Mouse (Mus musculus): Measurements from ENCODE around the gene Hdac7. TPM values are rescaled to one million over a fixed set of nuclear protein-coding genes. Genes with fewer than 3 reads are reported as not detected.

Gene Hdac7
- polyA plus RNA-seq, 2 experiments = 36.5 to 79.3 TPM

DNA sequence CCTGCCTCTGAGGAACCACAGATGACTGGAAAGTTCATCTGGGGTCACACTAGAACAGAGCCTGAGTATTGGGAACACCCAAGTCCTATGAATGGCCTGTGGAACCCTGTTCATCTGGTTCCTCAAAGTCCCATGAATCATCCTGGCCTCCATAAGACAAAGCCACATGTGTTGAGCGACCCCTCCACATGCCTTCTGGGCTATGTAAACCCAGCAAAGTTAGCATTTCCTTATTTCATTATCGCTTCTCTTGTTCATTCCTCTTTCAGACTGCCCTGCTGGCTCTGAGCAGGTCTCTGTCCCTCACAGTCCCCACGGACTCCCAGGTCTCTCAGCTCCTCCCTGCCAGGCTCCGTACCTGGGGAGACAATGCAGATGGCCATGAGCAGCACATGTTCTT, 14.1 kb upstream of the Hdac7 start:
- DNase-seq (ENCODE audit: low spot score) = no peak
- Histone ChIP-seq H3K36me3 (ENCODE audit: control insufficient read depth, insufficient read depth, low read length) (no peaks in the 10 kb centered on the region), H3K4me3 (replicated peaks; ENCODE audit: low read length) (no peak overlapping the region), H3K9ac (ENCODE audit: low read depth, low read length, severe bottlenecking) (no peak overlapping the region), H3K9me3 (ENCODE audit: control insufficient read depth, low read length) (no peaks in the 10 kb centered on the region), H3K27me3 (ENCODE audit: control insufficient read depth, insufficient read depth, low read length) (no peaks in the 10 kb centered on the region), H3K4me1 (ENCODE audit: control insufficient read depth, insufficient read depth, low read length) (no peaks in the 10 kb centered on the region), H3K27ac (replicated peaks; ENCODE audit: low read depth, low read length) (no peak overlapping the region), H3K4me2 (replicated peaks; ENCODE audit: low read depth, low read length, severe bottlenecking) (no peak overlapping the region)
- no peak for TF ChIP-seq POLR2A (IDR thresholded peaks at IDR 0.05; ENCODE audit: borderline replicate concordance, extremely low read depth, insufficient read depth, insufficient read length)
- ATAC-seq (ENCODE audit: low FRiP score, low read depth) = no peak
- whole genome bisulfite sequencing = 82% methylated on average over 4 of the region's 4 CpGs

DNA sequence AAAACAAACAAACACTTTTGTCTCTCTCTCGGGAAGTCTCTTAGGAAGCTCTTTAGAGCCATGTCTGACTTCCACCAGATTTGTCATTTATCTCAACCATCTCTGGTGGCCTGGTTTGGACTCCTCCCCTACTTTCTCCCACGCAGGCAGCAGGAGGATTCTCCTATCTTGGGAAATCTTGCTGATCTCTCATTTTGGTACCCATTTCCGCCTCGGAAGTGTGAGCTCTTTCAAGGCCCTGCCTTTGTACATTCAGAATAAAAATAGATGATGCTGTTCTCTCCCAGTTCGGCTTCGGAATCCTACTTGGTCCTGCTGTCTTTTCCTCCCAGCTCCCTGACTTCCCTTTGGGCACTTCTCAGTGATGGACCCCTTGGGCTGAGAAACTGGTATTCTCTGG, 10.2 kb upstream of the Hdac7 start:
- Histone ChIP-seq H3K9me3 (ENCODE audit: control insufficient read depth, low read length) (no peaks in the 10 kb centered on the region), H3K9ac (ENCODE audit: low read depth, low read length, severe bottlenecking) (no peak overlapping the region), H3K27ac (replicated peaks; ENCODE audit: low read depth, low read length) (no peak overlapping the region), H3K27me3 (ENCODE audit: control insufficient read depth, insufficient read depth, low read length) (no peaks in the 10 kb centered on the region), H3K4me2 (replicated peaks; ENCODE audit: low read depth, low read length, severe bottlenecking) (no peak overlapping the region), H3K4me1 (ENCODE audit: control insufficient read depth, insufficient read depth, low read length) (no peaks in the 10 kb centered on the region), H3K4me3 (replicated peaks; ENCODE audit: low read length) (no peak overlapping the region), H3K36me3 (ENCODE audit: control insufficient read depth, insufficient read depth, low read length) (no peaks in the 10 kb centered on the region)
- WGBS = 57% methylated on average over 6 of the region's 6 CpGs
- TF ChIP-seq POLR2A (IDR thresholded peaks at IDR 0.05; ENCODE audit: borderline replicate concordance, extremely low read depth, insufficient read depth, insufficient read length) = no peak
- ATAC-seq (ENCODE audit: low FRiP score, low read depth) = no peak
- DNase-seq (ENCODE audit: low spot score) = no peak

DNA sequence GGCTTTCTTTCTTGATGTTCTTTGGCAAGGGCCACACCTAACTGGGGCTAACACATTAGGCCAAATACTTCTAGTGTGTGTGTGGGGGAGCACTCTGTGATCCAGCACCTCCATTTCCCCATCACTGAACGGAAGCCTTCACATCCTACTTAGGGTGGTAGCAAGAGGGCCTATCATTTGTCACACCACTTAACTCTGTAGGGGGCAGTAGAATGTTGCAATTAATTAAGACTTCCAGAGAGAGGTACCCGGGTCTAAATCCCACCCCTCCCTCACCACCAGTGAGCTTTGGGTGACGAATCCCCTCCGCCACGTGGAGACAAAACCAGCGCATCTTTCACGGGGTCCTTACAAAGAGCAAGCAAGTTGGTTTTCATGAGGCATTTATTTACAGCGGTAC, 9.8 kb upstream of the Hdac7 start:
- H3K4me3 ChIP-seq (replicated peaks; ENCODE audit: low read length) = no peak overlapping the region
- no peak overlapping the region for H3K4me2 ChIP-seq (replicated peaks; ENCODE audit: low read depth, low read length, severe bottlenecking)
- DNase-seq (ENCODE audit: low spot score) (no peak), ATAC-seq (ENCODE audit: low FRiP score, low read depth) (no peak)
- H3K9me3 ChIP-seq (ENCODE audit: control insufficient read depth, low read length) = no peaks in the 10 kb centered on the region
- H3K36me3 ChIP-seq (ENCODE audit: control insufficient read depth, insufficient read depth, low read length) = no peaks in the 10 kb centered on the region
- H3K27ac ChIP-seq (replicated peaks; ENCODE audit: low read depth, low read length) = no peak overlapping the region
- no peaks in the 10 kb centered on the region for H3K4me1 ChIP-seq (ENCODE audit: control insufficient read depth, insufficient read depth, low read length)
- no peak for TF ChIP-seq POLR2A (IDR thresholded peaks at IDR 0.05; ENCODE audit: borderline replicate concordance, extremely low read depth, insufficient read depth, insufficient read length)
- no peaks in the 10 kb centered on the region for H3K27me3 ChIP-seq (ENCODE audit: control insufficient read depth, insufficient read depth, low read length)
- WGBS = 48% methylated on average over 8 of the region's 8 CpGs
- H3K9ac ChIP-seq (ENCODE audit: low read depth, low read length, severe bottlenecking) = no peak overlapping the region

DNA sequence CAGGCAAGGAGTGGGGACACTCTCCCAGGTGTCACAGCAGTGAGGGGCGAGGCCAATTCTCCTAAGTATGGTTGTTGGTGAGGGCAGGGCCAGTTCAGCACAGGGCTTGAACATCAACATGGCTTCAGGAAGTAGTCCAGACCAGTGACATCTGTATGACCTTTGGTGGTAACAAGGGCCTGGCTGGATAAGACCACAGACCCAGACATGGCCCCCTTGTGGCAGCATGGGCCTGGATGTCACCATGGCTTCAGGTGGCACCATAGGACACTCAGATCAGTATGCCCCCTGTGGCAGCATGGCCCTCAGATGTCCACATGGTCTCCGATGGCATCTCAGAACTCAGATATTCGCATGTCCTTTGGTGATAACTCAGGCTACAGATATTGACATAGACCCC, 8.0 kb upstream of the Hdac7 start:
- Histone ChIP-seq H3K9ac (ENCODE audit: low read depth, low read length, severe bottlenecking) (no peak overlapping the region), H3K9me3 (ENCODE audit: control insufficient read depth, low read length) (no peaks in the 10 kb centered on the region), H3K27me3 (ENCODE audit: control insufficient read depth, insufficient read depth, low read length) (no peaks in the 10 kb centered on the region), H3K36me3 (ENCODE audit: control insufficient read depth, insufficient read depth, low read length) (no peaks in the 10 kb centered on the region), H3K4me2 (replicated peaks; ENCODE audit: low read depth, low read length, severe bottlenecking) (no peak overlapping the region), H3K4me1 (ENCODE audit: control insufficient read depth, insufficient read depth, low read length) (no peaks in the 10 kb centered on the region), H3K4me3 (replicated peaks; ENCODE audit: low read length) (no peak overlapping the region), H3K27ac (replicated peaks; ENCODE audit: low read depth, low read length) (no peak overlapping the region)
- WGBS = 84% methylated on average over 3 of the region's 3 CpGs
- DNase-seq (ENCODE audit: low spot score) (no peak), ATAC-seq (ENCODE audit: low FRiP score, low read depth) (no peak)
- TF ChIP-seq POLR2A (IDR thresholded peaks at IDR 0.05; ENCODE audit: borderline replicate concordance, extremely low read depth, insufficient read depth, insufficient read length) = no peak

DNA sequence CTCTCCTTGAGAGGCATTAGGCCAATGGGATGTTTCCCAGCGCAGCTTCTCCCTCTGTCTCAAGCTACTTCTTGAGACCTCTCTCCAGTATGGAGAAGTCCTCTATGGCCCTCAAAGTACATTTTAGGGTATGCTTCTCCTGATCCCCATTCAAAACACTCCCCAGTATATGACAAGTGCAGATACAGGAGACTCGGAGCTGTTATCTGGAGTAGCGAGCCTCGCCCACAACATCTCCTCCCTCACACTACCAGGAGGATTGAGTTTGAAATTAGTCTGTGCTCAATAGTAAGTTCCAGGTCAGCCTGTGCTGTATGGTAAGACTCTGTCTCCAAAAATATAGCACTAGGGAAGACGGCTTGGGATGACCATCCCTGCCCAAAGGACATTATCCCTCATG, 6.7 kb upstream of the Hdac7 start:
- Histone ChIP-seq H3K4me1 (ENCODE audit: control insufficient read depth, insufficient read depth, low read length) (no peaks in the 10 kb centered on the region), H3K27me3 (ENCODE audit: control insufficient read depth, insufficient read depth, low read length) (no peaks in the 10 kb centered on the region), H3K27ac (replicated peaks; ENCODE audit: low read depth, low read length) (no peak overlapping the region), H3K9me3 (ENCODE audit: control insufficient read depth, low read length) (no peaks in the 10 kb centered on the region), H3K4me3 (replicated peaks; ENCODE audit: low read length) (no peak overlapping the region), H3K9ac (ENCODE audit: low read depth, low read length, severe bottlenecking) (no peak overlapping the region), H3K4me2 (replicated peaks; ENCODE audit: low read depth, low read length, severe bottlenecking) (no peak overlapping the region), H3K36me3 (ENCODE audit: control insufficient read depth, insufficient read depth, low read length) (no peaks in the 10 kb centered on the region)
- no peak for ATAC-seq (ENCODE audit: low FRiP score, low read depth)
- no peak for TF ChIP-seq POLR2A (IDR thresholded peaks at IDR 0.05; ENCODE audit: borderline replicate concordance, extremely low read depth, insufficient read depth, insufficient read length)
- 81% methylated on average over 5 of the region's 5 CpGs for WGBS
- no peak for DNase-seq (ENCODE audit: low spot score)

DNA sequence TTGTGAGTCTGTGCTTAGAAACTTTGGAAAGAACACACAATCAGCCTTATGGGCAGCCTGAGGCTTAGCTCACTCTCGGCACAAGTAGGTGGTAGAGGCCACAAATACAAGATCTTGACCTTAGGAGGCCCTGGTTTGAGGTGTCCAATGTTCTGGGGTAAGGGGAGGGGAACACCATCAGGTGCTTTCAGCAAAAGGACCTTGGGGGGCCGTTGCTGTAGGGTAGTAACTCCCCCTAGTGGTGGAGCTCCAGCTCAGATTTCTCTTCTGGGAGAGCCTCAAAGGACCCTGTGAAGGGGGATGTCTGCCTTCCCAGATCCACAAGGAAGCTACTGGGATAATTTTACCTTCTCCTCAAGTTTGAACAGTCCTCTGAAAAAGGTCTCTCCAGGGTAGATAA, 6.1 kb upstream of the Hdac7 start:
- ATAC-seq (ENCODE audit: low FRiP score, low read depth) = no peak

More for the DNA sequence above, 6.1 kb upstream of the Hdac7 start:
- no peaks in the 10 kb centered on the region for H3K36me3 ChIP-seq (ENCODE audit: control insufficient read depth, insufficient read depth, low read length)
- H3K9ac ChIP-seq (ENCODE audit: low read depth, low read length, severe bottlenecking) = no peak overlapping the region
- no peak for TF ChIP-seq POLR2A (IDR thresholded peaks at IDR 0.05; ENCODE audit: borderline replicate concordance, extremely low read depth, insufficient read depth, insufficient read length)
- no peaks in the 10 kb centered on the region for H3K4me1 ChIP-seq (ENCODE audit: control insufficient read depth, insufficient read depth, low read length)
- no peak overlapping the region for H3K4me3 ChIP-seq (replicated peaks; ENCODE audit: low read length)
- no peaks in the 10 kb centered on the region for H3K9me3 ChIP-seq (ENCODE audit: control insufficient read depth, low read length)
- H3K27me3 ChIP-seq (ENCODE audit: control insufficient read depth, insufficient read depth, low read length) = no peaks in the 10 kb centered on the region
- peak; percentile 49 for DNase-seq (ENCODE audit: low spot score)
- H3K27ac ChIP-seq (replicated peaks; ENCODE audit: low read depth, low read length) = no peak overlapping the region
- 19% methylated on average over 2 of the region's 2 CpGs for WGBS
- H3K4me2 ChIP-seq (replicated peaks; ENCODE audit: low read depth, low read length, severe bottlenecking) = no peak overlapping the region
